Mouse (Mus musculus): ENCODE results near the gene Stard5.

GRCm38 (mm10) chr7:83666087-83666595 lies 34.4 kb downstream of the Stard5 start:
- no peak for TF ChIP-seq CTCF (IDR thresholded peaks at IDR 0.05; ENCODE audit: low read depth, low read length)
- no peak for TF ChIP-seq POLR2AphosphoS5 (IDR thresholded peaks at IDR 0.05; ENCODE audit: insufficient replicate concordance, low read depth, low read length)
- no peak for TF ChIP-seq TAL1 (conservative IDR thresholded peaks at IDR 0.05; ENCODE audit: low read depth, low read length)
- no peak for TF ChIP-seq GATA1 (IDR thresholded peaks at IDR 0.05; ENCODE audit: borderline replicate concordance, low read length)
